Mouse (Mus musculus) cerebellum, adult 9-10 months (tissue): ENCODE measurements at regions not wholly inside any gene's neighbourhood (a gene's known extent, or its start where the extent isn't known, plus 50 kb on each side); places are given as distances from the start of the nearest gene placed in this dataset.

Experiments used
- DNase-seq: peaks from one replicate; pipeline ENCODE4 v3.0.0; 2022

- DNase-seq, result no peak
These were observed 52.6 kb upstream of the Smndc1 start for GRCm38 (mm10) chr19:53442756-53443654.

DNA sequence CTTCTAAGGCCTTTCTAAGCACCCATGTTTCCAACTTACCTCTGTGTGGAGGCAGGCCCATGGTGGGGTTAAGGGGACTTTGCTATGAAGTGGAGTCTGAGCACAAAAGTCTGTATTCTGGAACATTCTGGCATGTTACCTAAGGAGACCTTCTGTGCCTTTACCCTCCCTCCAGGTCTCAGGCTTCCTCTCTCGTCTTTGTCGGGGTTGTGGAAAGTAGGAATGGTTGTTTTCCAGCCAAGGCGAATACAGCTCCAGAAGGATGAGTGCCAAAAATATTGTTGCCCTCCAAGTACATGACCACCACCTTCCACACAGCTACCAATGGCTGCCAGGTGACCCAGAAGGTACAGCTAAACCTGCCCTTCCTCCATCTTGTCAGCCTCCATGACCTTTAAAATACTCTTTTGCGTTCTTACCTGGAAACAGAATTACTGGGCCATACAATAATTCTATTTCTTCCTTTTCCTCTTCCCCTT lies 51.8 kb upstream of the Smndc1 start:
- no peak for DNase-seq

- DNase-seq, result no peak
These were observed 51.2 kb upstream of the Smndc1 start for GRCm38 (mm10) chr19:53441449-53442131.

DNA sequence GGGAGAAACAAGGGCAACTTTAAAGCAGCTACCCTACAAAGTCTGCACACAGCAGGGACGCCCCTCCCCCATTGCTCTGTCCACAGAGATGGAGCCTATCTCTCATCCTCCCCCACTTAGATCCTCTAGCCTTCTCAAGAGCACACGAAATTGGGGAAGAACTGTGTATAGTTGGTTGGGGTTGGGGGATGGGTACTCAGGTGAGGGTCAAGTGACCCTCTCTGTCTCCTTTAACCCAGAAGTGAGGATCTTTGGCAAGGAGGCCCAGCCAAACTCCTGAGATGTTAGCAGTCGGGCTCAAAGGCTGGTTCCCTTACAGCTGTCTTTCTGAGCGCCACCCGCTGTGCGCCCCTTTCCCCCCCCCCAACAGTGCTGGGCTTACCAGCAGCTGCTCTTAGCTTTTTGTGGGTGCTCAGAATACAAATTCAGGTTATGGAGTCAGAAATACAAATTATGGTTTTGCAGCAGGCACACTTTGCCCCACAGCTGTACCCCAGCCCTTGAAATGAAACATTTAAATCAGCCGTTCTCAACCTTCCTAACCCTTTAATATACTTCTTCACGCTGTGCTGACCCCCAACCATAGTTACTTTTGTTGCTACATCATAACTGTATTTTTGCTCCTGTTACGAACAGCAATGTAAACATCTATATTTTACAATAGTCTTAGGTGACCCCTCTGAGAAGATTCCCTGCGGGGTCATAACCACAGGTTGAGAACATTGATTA lies 50.1 kb upstream of the Smndc1 start:
- DNase-seq, result no peak
